Mouse (Mus musculus): Measurements from ENCODE around the gene Slx4.
"Not testable (repeated sequence)": the region's sequence is repeated elsewhere in the genome, so short reads cannot be mapped to it uniquely, and the experiment has no call there.

Gene Slx4

DNA sequence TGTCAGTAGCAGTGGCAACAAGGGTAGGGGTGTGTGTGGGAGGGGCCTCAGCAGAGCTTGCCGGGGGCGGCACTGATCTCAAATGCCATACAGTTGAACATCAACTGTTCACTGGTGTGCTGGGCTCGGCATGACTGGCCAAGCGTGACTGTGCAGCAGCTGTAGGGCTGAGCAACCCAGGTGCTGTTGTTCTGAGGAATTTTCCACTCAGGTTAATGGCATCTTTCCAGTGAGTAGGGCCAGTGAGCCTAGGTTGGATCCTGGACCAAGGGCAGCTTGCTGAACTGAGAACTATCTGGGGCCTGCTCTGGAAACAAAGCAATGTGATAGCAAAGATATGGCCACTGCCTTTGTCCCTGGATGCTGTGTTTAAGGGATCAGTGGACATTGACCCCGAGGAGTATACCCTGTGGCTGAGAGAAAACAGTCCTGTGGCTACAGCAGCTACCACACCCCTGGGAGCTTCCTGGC is 25.8 kb upstream of the Slx4 start:
- DNase-seq (ENCODE audit: low read depth, low spot score): peak; percentile 55
- no peaks in the 10 kb centered on the region for H3K27me3 ChIP-seq (ENCODE audit: control insufficient read depth, insufficient read depth, low read length, poor library complexity, severe bottlenecking)
- no peaks in the 10 kb centered on the region for H3K36me3 ChIP-seq (ENCODE audit: control insufficient read depth, insufficient read depth, low read length, poor library complexity, severe bottlenecking)

GRCm38 (mm10) chr16:4027211-4027610 is 23.6 kb upstream of the Slx4 start:
- H3K27me3 ChIP-seq (ENCODE audit: control insufficient read depth, insufficient read depth, low read length, poor library complexity, severe bottlenecking): no peaks in the 10 kb centered on the region
- no peaks in the 10 kb centered on the region for H3K36me3 ChIP-seq (ENCODE audit: control insufficient read depth, insufficient read depth, low read length, poor library complexity, severe bottlenecking)
- no peak for DNase-seq (ENCODE audit: low read depth, low spot score)

GRCm38 (mm10) chr16:4026672-4027071 is 23.1 kb upstream of the Slx4 start:
- H3K36me3 ChIP-seq (ENCODE audit: control insufficient read depth, insufficient read depth, low read length, poor library complexity, severe bottlenecking): no peaks in the 10 kb centered on the region
- DNase-seq (ENCODE audit: low read depth, low spot score): no peak

DNA sequence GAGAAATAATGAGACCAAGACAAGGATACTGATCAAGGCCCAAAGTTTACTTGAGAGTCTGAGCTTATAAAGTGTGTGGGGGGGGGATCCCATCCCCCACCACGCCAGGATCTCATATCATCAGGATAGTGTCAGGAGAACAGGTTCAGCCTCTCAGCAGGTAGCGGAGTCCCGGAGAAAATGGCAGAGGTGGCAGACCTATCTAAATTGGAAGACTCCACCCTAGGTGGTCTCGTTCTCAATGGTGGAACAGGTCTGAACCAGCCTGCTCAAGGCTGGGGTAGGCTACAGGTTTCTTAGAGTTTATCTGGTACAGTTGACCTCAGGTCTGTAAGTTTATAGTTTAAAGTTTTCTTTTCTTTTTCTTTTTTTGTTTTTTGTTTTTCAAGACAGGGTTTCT is 19.1 kb upstream of the Slx4 start:
- no peaks in the 10 kb centered on the region for H3K36me3 ChIP-seq (ENCODE audit: control insufficient read depth, insufficient read depth, low read length, poor library complexity, severe bottlenecking)

More at GRCm38 (mm10) chr16:4026672-4027071, 23.1 kb upstream of the Slx4 start:
- H3K27me3 ChIP-seq (ENCODE audit: control insufficient read depth, insufficient read depth, low read length, poor library complexity, severe bottlenecking): no peaks in the 10 kb centered on the region

DNA sequence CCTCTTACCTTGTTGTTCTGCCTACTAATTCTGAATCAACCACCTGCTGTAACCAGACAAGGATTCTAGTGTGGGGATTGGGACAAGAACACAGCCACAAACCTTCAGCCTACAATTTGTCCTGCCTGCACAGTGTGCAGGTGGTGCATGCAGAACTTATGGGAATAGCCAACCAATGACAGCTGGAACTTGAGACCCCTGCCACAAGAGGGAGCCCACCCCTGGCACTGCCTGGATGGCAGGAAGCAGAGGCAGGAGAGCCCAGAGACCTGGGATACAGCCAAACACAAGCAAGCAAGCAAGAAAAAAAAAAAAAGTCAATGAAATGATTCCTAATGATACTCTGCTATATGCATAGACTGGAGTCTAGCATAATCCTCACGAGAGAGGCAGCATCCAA is 17.7 kb upstream of the Slx4 start:
- DNase-seq (ENCODE audit: low read depth, low spot score): no peak
- Histone ChIP-seq H3K27me3 (ENCODE audit: control insufficient read depth, insufficient read depth, low read length, poor library complexity, severe bottlenecking) (no peaks in the 10 kb centered on the region), H3K36me3 (ENCODE audit: control insufficient read depth, insufficient read depth, low read length, poor library complexity, severe bottlenecking) (no peaks in the 10 kb centered on the region)

More for the DNA sequence above, 19.1 kb upstream of the Slx4 start:
- H3K27me3 ChIP-seq (ENCODE audit: control insufficient read depth, insufficient read depth, low read length, poor library complexity, severe bottlenecking): no peaks in the 10 kb centered on the region
- no peak for DNase-seq (ENCODE audit: low read depth, low spot score)

DNA sequence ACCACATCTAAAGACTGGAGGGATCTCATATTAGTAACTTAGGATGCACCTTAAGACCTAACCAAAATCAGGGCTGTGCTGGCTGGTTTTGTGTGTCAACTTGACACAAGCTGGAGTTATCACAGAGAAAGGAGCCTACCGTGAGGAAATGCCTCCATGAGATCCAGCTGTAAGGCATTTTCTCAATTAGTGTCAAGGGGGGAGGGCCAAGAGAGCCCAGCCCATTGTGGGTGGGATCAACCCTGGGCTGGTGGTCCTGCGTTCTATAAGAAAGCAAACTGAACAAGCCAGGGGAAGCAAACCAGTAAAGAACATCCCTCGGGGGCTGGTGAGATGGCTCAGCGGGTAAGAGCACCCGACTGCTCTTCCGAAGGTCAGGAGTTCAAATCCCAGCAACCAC is 13.9 kb upstream of the Slx4 start:
- not testable (repeated sequence) for DNase-seq (ENCODE audit: low read depth, low spot score); H3K36me3 ChIP-seq (ENCODE audit: control insufficient read depth, insufficient read depth, low read length, poor library complexity, severe bottlenecking); H3K27me3 ChIP-seq (ENCODE audit: control insufficient read depth, insufficient read depth, low read length, poor library complexity, severe bottlenecking)

- not testable (repeated sequence) for H3K36me3 ChIP-seq (ENCODE audit: control insufficient read depth, insufficient read depth, low read length, poor library complexity, severe bottlenecking); DNase-seq (ENCODE audit: low read depth, low spot score); H3K27me3 ChIP-seq (ENCODE audit: control insufficient read depth, insufficient read depth, low read length, poor library complexity, severe bottlenecking)
These were observed 13.2 kb upstream of the Slx4 start for GRCm38 (mm10) chr16:4016786-4017185.

DNA sequence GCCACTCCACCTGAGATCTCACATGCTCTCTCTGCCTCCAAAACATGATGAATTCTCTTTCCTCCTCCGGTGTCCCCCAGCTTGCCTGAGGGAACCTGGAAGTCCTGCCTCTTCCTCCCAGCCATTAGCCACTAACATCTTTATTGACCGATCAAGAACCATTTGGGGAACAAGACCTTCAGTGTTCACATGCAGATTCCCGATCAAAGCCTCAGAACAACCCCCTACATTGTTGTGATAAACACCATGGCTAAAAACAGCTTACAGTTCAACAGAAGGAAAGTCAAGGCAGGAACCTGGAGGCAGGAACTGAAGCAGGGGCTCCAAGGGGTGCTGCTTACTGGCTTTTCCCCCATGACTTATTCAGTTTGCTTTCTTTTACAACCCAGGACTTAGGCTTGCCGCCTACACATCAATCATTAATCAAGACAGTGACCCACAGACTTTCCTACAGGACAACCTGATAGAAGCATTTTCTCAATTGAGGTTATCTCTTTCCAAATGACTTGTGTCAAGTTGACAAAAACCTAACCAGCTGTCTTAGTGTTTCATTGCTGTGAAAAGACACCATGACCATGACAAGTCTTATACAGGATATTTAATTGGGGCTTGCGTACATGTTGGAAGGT is 10.6 kb upstream of the Slx4 start:
- no peak for DNase-seq (ENCODE audit: low read depth, low spot score)
- H3K36me3 ChIP-seq (ENCODE audit: control insufficient read depth, insufficient read depth, low read length, poor library complexity, severe bottlenecking): no peaks in the 10 kb centered on the region
- no peaks in the 10 kb centered on the region for H3K27me3 ChIP-seq (ENCODE audit: control insufficient read depth, insufficient read depth, low read length, poor library complexity, severe bottlenecking)

- no peak for DNase-seq (ENCODE audit: low read depth, low spot score)
- Histone ChIP-seq H3K36me3 (ENCODE audit: control insufficient read depth, insufficient read depth, low read length, poor library complexity, severe bottlenecking) (no peaks in the 10 kb centered on the region), H3K27me3 (ENCODE audit: control insufficient read depth, insufficient read depth, low read length, poor library complexity, severe bottlenecking) (no peaks in the 10 kb centered on the region)
These were observed 9.5 kb upstream of the Slx4 start for GRCm38 (mm10) chr16:4012882-4013570.

- peaks cover 8% of the 10 kb centered on the region for H3K36me3 ChIP-seq (ENCODE audit: control insufficient read depth, insufficient read depth, low read length, poor library complexity, severe bottlenecking)
- H3K27me3 ChIP-seq (ENCODE audit: control insufficient read depth, insufficient read depth, low read length, poor library complexity, severe bottlenecking): no peaks in the 10 kb centered on the region
- no peak for DNase-seq (ENCODE audit: low read depth, low spot score)
These were observed 15.2 kb downstream of the Slx4 start for GRCm38 (mm10) chr16:3988410-3988809.

GRCm38 (mm10) chr16:3983146-3983700 is 20.3 kb downstream of the Slx4 start:
- H3K36me3 ChIP-seq (ENCODE audit: control insufficient read depth, insufficient read depth, low read length, poor library complexity, severe bottlenecking): no peaks in the 10 kb centered on the region; the same call in none of the 2 replicates
- no peaks in the 10 kb centered on the region for H3K27me3 ChIP-seq (ENCODE audit: control insufficient read depth, insufficient read depth, low read length, poor library complexity, severe bottlenecking)
- peak; percentile 57 for DNase-seq (ENCODE audit: low read depth, low spot score)

DNA sequence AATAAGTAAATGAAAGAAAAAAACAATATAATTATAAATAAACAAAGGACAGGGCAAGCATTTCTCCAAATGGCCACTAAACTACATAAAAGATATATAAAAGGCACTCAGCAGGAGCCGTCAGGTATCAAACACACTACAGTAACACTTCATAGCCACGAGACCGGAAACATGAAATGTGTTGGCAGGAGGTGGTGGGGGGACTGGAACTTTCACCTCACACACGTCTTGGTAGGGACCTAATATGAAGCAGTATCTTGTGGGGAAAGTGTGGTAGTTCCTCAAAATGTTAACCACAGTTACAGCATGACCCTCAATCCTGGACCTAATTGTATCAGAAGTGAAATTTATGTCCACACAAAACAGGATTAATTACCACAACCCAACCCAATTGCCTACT is 21.4 kb downstream of the Slx4 start:
- Histone ChIP-seq H3K27me3 (ENCODE audit: control insufficient read depth, insufficient read depth, low read length, poor library complexity, severe bottlenecking) (no peaks in the 10 kb centered on the region), H3K36me3 (ENCODE audit: control insufficient read depth, insufficient read depth, low read length, poor library complexity, severe bottlenecking) (no peaks in the 10 kb centered on the region; the same call in 1 of the 2 replicates)
- DNase-seq (ENCODE audit: low read depth, low spot score): peak; percentile 69

GRCm38 (mm10) chr16:3976712-3977111 is 26.9 kb downstream of the Slx4 start:
- H3K27me3 ChIP-seq (ENCODE audit: control insufficient read depth, insufficient read depth, low read length, poor library complexity, severe bottlenecking): no peaks in the 10 kb centered on the region
- DNase-seq (ENCODE audit: low read depth, low spot score): no peak
- H3K36me3 ChIP-seq (ENCODE audit: control insufficient read depth, insufficient read depth, low read length, poor library complexity, severe bottlenecking): no peaks in the 10 kb centered on the region; the same call in 1 of the 2 replicates

DNA sequence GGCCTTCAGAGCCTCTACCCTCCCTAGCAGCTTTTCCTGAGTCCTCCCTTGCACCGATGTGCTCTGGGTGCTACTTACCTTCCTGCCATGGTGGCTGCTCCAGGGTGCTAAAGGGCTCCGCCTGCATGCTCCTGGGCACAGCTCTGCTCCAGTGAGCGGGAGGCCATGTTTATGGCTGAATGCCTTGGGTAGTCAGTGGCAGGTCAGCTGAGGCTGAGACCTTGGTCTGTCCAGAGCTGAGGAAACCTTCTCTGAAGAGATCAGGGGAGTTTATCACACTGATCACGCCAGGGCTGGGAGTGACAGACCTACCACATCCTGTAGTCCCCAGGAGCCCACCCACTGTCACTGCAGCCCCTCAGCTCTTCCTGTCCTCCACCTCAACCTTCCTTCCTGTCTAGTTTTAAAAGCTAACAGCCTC is 27.3 kb downstream of the Slx4 start, which contains the start of gene Nlrc3:
TSS of gene Nlrc3 (minus strand) at position 382 of the 421 bp plus-strand sequence.
- DNase-seq (ENCODE audit: low read depth, low spot score): peak; percentile 29
- Histone ChIP-seq H3K36me3 (ENCODE audit: control insufficient read depth, insufficient read depth, low read length, poor library complexity, severe bottlenecking) (no peaks in the 10 kb centered on the region; the same call in 1 of the 2 replicates), H3K27me3 (ENCODE audit: control insufficient read depth, insufficient read depth, low read length, poor library complexity, severe bottlenecking) (no peaks in the 10 kb centered on the region)

GRCm38 (mm10) chr16:3975658-3976057 is 27.9 kb downstream of the Slx4 start:
- Histone ChIP-seq H3K27me3 (ENCODE audit: control insufficient read depth, insufficient read depth, low read length, poor library complexity, severe bottlenecking) (no peaks in the 10 kb centered on the region), H3K36me3 (ENCODE audit: control insufficient read depth, insufficient read depth, low read length, poor library complexity, severe bottlenecking) (no peaks in the 10 kb centered on the region)
- DNase-seq (ENCODE audit: low read depth, low spot score): no peak
